Mouse (Mus musculus): Measurements from ENCODE around the gene Rrn3.

- no peak for TF ChIP-seq CTCF (IDR thresholded peaks at IDR 0.05; ENCODE audit: borderline replicate concordance, insufficient read depth, low read length)
- TF ChIP-seq POLR2A (IDR thresholded peaks at IDR 0.05; ENCODE audit: low read depth, low read length), result no peak
Measured at GRCm38 (mm10) chr16:13735977-13736376, 44.5 kb upstream of the Rrn3 start.

Measured in embryonic fibroblast, embryonic 13.5 days (primary cell).